Mouse (Mus musculus) brain, embryonic 14.5 days (tissue): ENCODE measurements around the gene Mov10l1. TPM values are rescaled to one million over a fixed set of nuclear protein-coding genes. Genes with fewer than 3 reads are reported as not detected.
A peak's percentile ranks its signal among the peaks of the same experiment; 100 is the strongest.

Experiments
- DNase-seq: peaks from one replicate; pipeline ENCODE4 v3.0.0-alpha.2; 2011; ENCODE audit warnings: low read depth
- CTCF ChIP-seq: fragments of 200-500 bp; IDR thresholded peaks from 2 replicates; pipeline ENCODE4 v1.5.1; 2012; ENCODE audit warnings: inconsistent platforms, mild to moderate bottlenecking, moderate library complexity, borderline replicate concordance; ENCODE audit not compliant: insufficient read depth, insufficient read length; ENCODE audit errors: extremely low read depth
- POLR2A ChIP-seq: fragments of 200-500 bp; IDR thresholded peaks from 2 replicates; pipeline ENCODE4 v1.6.1; 2012; ENCODE audit warnings: mild to moderate bottlenecking, inconsistent platforms, borderline replicate concordance; ENCODE audit not compliant: poor library complexity, insufficient read depth, insufficient read length, severe bottlenecking; ENCODE audit errors: extremely low read depth
- polyA plus RNA-seq: library from polyadenylated mRNA; depleted of rRNA; stranded (reverse); fragments of >200 nt; gene quantifications from 2 replicates; pipeline ENCODE4 v1.2.3, GENCODE M21; 2012

Gene Mov10l1
- polyA plus RNA-seq, 1 experiment, result not detected

GRCm38 (mm10) chr15:88964070-88964578, 18.6 kb upstream of the Mov10l1 start:
- TF ChIP-seq CTCF (no peak), POLR2A (no peak)
- DNase-seq, result no peak

GRCm38 (mm10) chr15:88972300-88972699, 10.4 kb upstream of the Mov10l1 start:
- TF ChIP-seq POLR2A (no peak), CTCF (no peak)

GRCm38 (mm10) chr15:88978281-88979137, 4.2 kb upstream of the Mov10l1 start, which contains the start of gene Mlc1:
Mlc1 (minus strand) TSS chr15:88979007.
- TF ChIP-seq CTCF (no peak), POLR2A (no peak)

More at GRCm38 (mm10) chr15:88972300-88972699, 10.4 kb upstream of the Mov10l1 start:
- DNase-seq, result no peak

GRCm38 (mm10) chr15:88979138-88979446, 3.6 kb upstream of the Mov10l1 start:
- TF ChIP-seq CTCF (no peak), POLR2A (no peak)
- no peak for DNase-seq

More at GRCm38 (mm10) chr15:88978281-88979137, 4.2 kb upstream of the Mov10l1 start, which contains the start of gene Mlc1:
- peak; percentile 97 for DNase-seq

- TF ChIP-seq CTCF (no peak), POLR2A (no peak)
- no peak for DNase-seq
These were observed 6.5 kb downstream of the Mov10l1 start for GRCm38 (mm10) chr15:88989236-88989635.

- no peak for TF ChIP-seq CTCF
- no peak for TF ChIP-seq POLR2A
- DNase-seq, result no peak
These were observed 15.9 kb downstream of the Mov10l1 start for GRCm38 (mm10) chr15:88998636-88999035.

GRCm38 (mm10) chr15:88999124-88999523, 16.4 kb downstream of the Mov10l1 start:
- peak; percentile 43 for DNase-seq

GRCm38 (mm10) chr15:89000367-89000766, 17.7 kb downstream of the Mov10l1 start:
- no peak for DNase-seq
- TF ChIP-seq POLR2A (no peak), CTCF (no peak)

More at GRCm38 (mm10) chr15:88999124-88999523, 16.4 kb downstream of the Mov10l1 start:
- TF ChIP-seq POLR2A (no peak), CTCF (peak; percentile 47; the same call in 1 of the 2 replicates)

- TF ChIP-seq POLR2A (no peak), CTCF (no peak)
- DNase-seq, result no peak
These were observed 18.5 kb downstream of the Mov10l1 start for GRCm38 (mm10) chr15:89001245-89001644.

GRCm38 (mm10) chr15:89007002-89007401, 24.3 kb downstream of the Mov10l1 start:
- TF ChIP-seq POLR2A (no peak), CTCF (no peak)

GRCm38 (mm10) chr15:89007781-89008180, 25.1 kb downstream of the Mov10l1 start:
- no peak for DNase-seq
- TF ChIP-seq POLR2A (no peak), CTCF (no peak)

More at GRCm38 (mm10) chr15:89007002-89007401, 24.3 kb downstream of the Mov10l1 start:
- DNase-seq, result no peak

- no peak for DNase-seq
- TF ChIP-seq CTCF (no peak), POLR2A (no peak)
These were observed 34.0 kb downstream of the Mov10l1 start for GRCm38 (mm10) chr15:89016722-89017121.

- TF ChIP-seq CTCF, result no peak
- no peak for TF ChIP-seq POLR2A
- no peak for DNase-seq
These were observed 37.4 kb downstream of the Mov10l1 start for GRCm38 (mm10) chr15:89020085-89020484.
